Mouse (Mus musculus): Measurements from ENCODE around the gene Nras. TPM values are rescaled to one million over a fixed set of nuclear protein-coding genes. Genes with fewer than 3 reads are reported as not detected.

The Nras gene
- polyA plus RNA-seq, 1 experiment from 2014 or later: 103 TPM

- ATAC-seq (ENCODE audit: low read depth) (no peak), DNase-seq (ENCODE audit: low spot score) (no peak)
- Histone ChIP-seq H3K4me1 (ENCODE audit: control insufficient read depth, insufficient read depth, low read length) (no peaks in the 10 kb centered on the region), H3K4me3 (ENCODE audit: low read depth, low read length) (no peak overlapping the region), H3K9ac (ENCODE audit: low read depth, low read length) (no peak overlapping the region), H3K27me3 (replicated peaks; ENCODE audit: control insufficient read depth, insufficient read depth, low read length) (no peaks in the 10 kb centered on the region), H3K36me3 (ENCODE audit: control insufficient read depth, insufficient read depth, low read length) (peaks cover 74% of the 10 kb centered on the region), H3K9me3 (ENCODE audit: control insufficient read depth, low read length) (no peaks in the 10 kb centered on the region), H3K27ac (replicated peaks; ENCODE audit: low read depth, low read length) (no peak overlapping the region), H3K4me2 (ENCODE audit: low read depth, low read length) (no peak overlapping the region)
- WGBS: 88% methylated on average over 5 of the region's 5 CpGs
Measured at GRCm38 (mm10) chr3:103056016-103056595, 2.0 kb upstream of the Nras start.

- H3K4me2 ChIP-seq (ENCODE audit: low read depth, low read length): peak overlapping the region; percentile 70
- peak overlapping the region; percentile 99 for H3K27ac ChIP-seq (replicated peaks; ENCODE audit: low read depth, low read length)
- H3K4me3 ChIP-seq (ENCODE audit: low read depth, low read length): peak overlapping the region; percentile 77
- no peaks in the 10 kb centered on the region for H3K9me3 ChIP-seq (ENCODE audit: control insufficient read depth, low read length)
- peaks cover 75% of the 10 kb centered on the region for H3K36me3 ChIP-seq (ENCODE audit: control insufficient read depth, insufficient read depth, low read length)
- H3K27me3 ChIP-seq (replicated peaks; ENCODE audit: control insufficient read depth, insufficient read depth, low read length): no peaks in the 10 kb centered on the region
- ATAC-seq (ENCODE audit: low read depth) (peak; percentile 15), DNase-seq (ENCODE audit: low spot score) (peak; percentile 26)
- WGBS: 6% methylated on average over 10 of the region's 10 CpGs
- H3K9ac ChIP-seq (ENCODE audit: low read depth, low read length): peak overlapping the region; percentile 90
- H3K4me1 ChIP-seq (ENCODE audit: control insufficient read depth, insufficient read depth, low read length): no peaks in the 10 kb centered on the region
Measured at GRCm38 (mm10) chr3:103057752-103058151, 333 bp upstream of the Nras start.

GRCm38 (mm10) chr3:103066927-103067326 is 8.8 kb downstream of the Nras start:
- Histone ChIP-seq H3K4me3 (ENCODE audit: low read depth, low read length) (no peak overlapping the region), H3K4me1 (ENCODE audit: control insufficient read depth, insufficient read depth, low read length) (no peaks in the 10 kb centered on the region), H3K36me3 (ENCODE audit: control insufficient read depth, insufficient read depth, low read length) (peaks cover 62% of the 10 kb centered on the region), H3K27ac (replicated peaks; ENCODE audit: low read depth, low read length) (no peak overlapping the region), H3K9ac (ENCODE audit: low read depth, low read length) (no peak overlapping the region), H3K9me3 (ENCODE audit: control insufficient read depth, low read length) (no peaks in the 10 kb centered on the region), H3K4me2 (ENCODE audit: low read depth, low read length) (no peak overlapping the region), H3K27me3 (replicated peaks; ENCODE audit: control insufficient read depth, insufficient read depth, low read length) (no peaks in the 10 kb centered on the region)
- DNase-seq (ENCODE audit: low spot score) (no peak), ATAC-seq (ENCODE audit: low read depth) (no peak)
- 92% methylated on average over 8 of the region's 8 CpGs for WGBS

GRCm38 (mm10) chr3:103068971-103069370 is 10.9 kb downstream of the Nras start:
- WGBS: 77% methylated on average over 6 of the region's 6 CpGs
- Histone ChIP-seq H3K9ac (ENCODE audit: low read depth, low read length) (no peak overlapping the region), H3K4me3 (ENCODE audit: low read depth, low read length) (no peak overlapping the region), H3K36me3 (ENCODE audit: control insufficient read depth, insufficient read depth, low read length) (peaks cover 41% of the 10 kb centered on the region), H3K4me2 (ENCODE audit: low read depth, low read length) (no peak overlapping the region), H3K9me3 (ENCODE audit: control insufficient read depth, low read length) (no peaks in the 10 kb centered on the region), H3K4me1 (ENCODE audit: control insufficient read depth, insufficient read depth, low read length) (no peaks in the 10 kb centered on the region), H3K27ac (replicated peaks; ENCODE audit: low read depth, low read length) (no peak overlapping the region), H3K27me3 (replicated peaks; ENCODE audit: control insufficient read depth, insufficient read depth, low read length) (no peaks in the 10 kb centered on the region)
- ATAC-seq (ENCODE audit: low read depth) (peak; percentile 62; the same call in 1 of the 2 replicates), DNase-seq (ENCODE audit: low spot score) (peak; percentile 57)

- no peak for DNase-seq (ENCODE audit: low spot score)
- no peak for ATAC-seq (ENCODE audit: low read depth)
- Histone ChIP-seq H3K9me3 (ENCODE audit: control insufficient read depth, low read length) (no peaks in the 10 kb centered on the region), H3K4me1 (ENCODE audit: control insufficient read depth, insufficient read depth, low read length) (no peaks in the 10 kb centered on the region), H3K36me3 (ENCODE audit: control insufficient read depth, insufficient read depth, low read length) (peaks cover 3% of the 10 kb centered on the region; the same call in 1 of the 2 replicates), H3K27me3 (replicated peaks; ENCODE audit: control insufficient read depth, insufficient read depth, low read length) (no peaks in the 10 kb centered on the region), H3K4me3 (ENCODE audit: low read depth, low read length) (no peak within 1 kb of the TSS), H3K9ac (ENCODE audit: low read depth, low read length) (no peak within 1 kb of the TSS), H3K27ac (replicated peaks; ENCODE audit: low read depth, low read length) (no peak within 1 kb of the TSS), H3K4me2 (ENCODE audit: low read depth, low read length) (no peak within 1 kb of the TSS)
- WGBS: 61% methylated on average over 5 of the region's 5 CpGs
Measured at GRCm38 (mm10) chr3:103073771-103074170, 15.7 kb downstream of the Nras start, which contains the start of gene Ampd1. Gene Ampd1, plus strand, starts transcription at chr3:103074014.

- H3K36me3 ChIP-seq (ENCODE audit: control insufficient read depth, insufficient read depth, low read length): no peaks in the 10 kb centered on the region
- no peak overlapping the region for H3K4me2 ChIP-seq (ENCODE audit: low read depth, low read length)
- no peaks in the 10 kb centered on the region for H3K9me3 ChIP-seq (ENCODE audit: control insufficient read depth, low read length)
- no peaks in the 10 kb centered on the region for H3K27me3 ChIP-seq (replicated peaks; ENCODE audit: control insufficient read depth, insufficient read depth, low read length)
- 82% methylated on average over 9 of the region's 9 CpGs for WGBS
- ATAC-seq (ENCODE audit: low read depth) (no peak), DNase-seq (ENCODE audit: low spot score) (no peak)
- H3K4me3 ChIP-seq (ENCODE audit: low read depth, low read length): no peak overlapping the region
- no peaks in the 10 kb centered on the region for H3K4me1 ChIP-seq (ENCODE audit: control insufficient read depth, insufficient read depth, low read length)
- no peak overlapping the region for H3K9ac ChIP-seq (ENCODE audit: low read depth, low read length)
- H3K27ac ChIP-seq (replicated peaks; ENCODE audit: low read depth, low read length): no peak overlapping the region
Measured at GRCm38 (mm10) chr3:103075871-103076270, 17.8 kb downstream of the Nras start.

- Histone ChIP-seq H3K36me3 (ENCODE audit: control insufficient read depth, insufficient read depth, low read length) (no peaks in the 10 kb centered on the region), H3K9me3 (ENCODE audit: control insufficient read depth, low read length) (no peaks in the 10 kb centered on the region), H3K27me3 (replicated peaks; ENCODE audit: control insufficient read depth, insufficient read depth, low read length) (no peaks in the 10 kb centered on the region), H3K4me2 (ENCODE audit: low read depth, low read length) (no peak overlapping the region), H3K9ac (ENCODE audit: low read depth, low read length) (no peak overlapping the region), H3K4me3 (ENCODE audit: low read depth, low read length) (no peak overlapping the region), H3K4me1 (ENCODE audit: control insufficient read depth, insufficient read depth, low read length) (no peaks in the 10 kb centered on the region), H3K27ac (replicated peaks; ENCODE audit: low read depth, low read length) (no peak overlapping the region)
- DNase-seq (ENCODE audit: low spot score) (no peak), ATAC-seq (ENCODE audit: low read depth) (no peak)
- 84% methylated on average over 9 of the region's 9 CpGs for WGBS
Measured at GRCm38 (mm10) chr3:103076476-103076875, 18.4 kb downstream of the Nras start.

GRCm38 (mm10) chr3:103079301-103079700 is 21.2 kb downstream of the Nras start:
- DNase-seq (ENCODE audit: low spot score): no peak
- Histone ChIP-seq H3K4me1 (ENCODE audit: control insufficient read depth, insufficient read depth, low read length) (no peaks in the 10 kb centered on the region), H3K27me3 (replicated peaks; ENCODE audit: control insufficient read depth, insufficient read depth, low read length) (no peaks in the 10 kb centered on the region), H3K4me2 (ENCODE audit: low read depth, low read length) (no peak overlapping the region), H3K9ac (ENCODE audit: low read depth, low read length) (no peak overlapping the region), H3K9me3 (ENCODE audit: control insufficient read depth, low read length) (no peaks in the 10 kb centered on the region), H3K4me3 (ENCODE audit: low read depth, low read length) (no peak overlapping the region), H3K27ac (replicated peaks; ENCODE audit: low read depth, low read length) (no peak overlapping the region), H3K36me3 (ENCODE audit: control insufficient read depth, insufficient read depth, low read length) (no peaks in the 10 kb centered on the region)
- ATAC-seq (ENCODE audit: low read depth): no peak
- 87% methylated on average over 8 of the region's 9 CpGs for WGBS

- H3K4me2 ChIP-seq (ENCODE audit: low read depth, low read length): no peak overlapping the region
- no peaks in the 10 kb centered on the region for H3K27me3 ChIP-seq (replicated peaks; ENCODE audit: control insufficient read depth, insufficient read depth, low read length)
- no peaks in the 10 kb centered on the region for H3K9me3 ChIP-seq (ENCODE audit: control insufficient read depth, low read length)
- no peak for DNase-seq (ENCODE audit: low spot score)
- H3K36me3 ChIP-seq (ENCODE audit: control insufficient read depth, insufficient read depth, low read length): no peaks in the 10 kb centered on the region
- ATAC-seq (ENCODE audit: low read depth): no peak
- no peaks in the 10 kb centered on the region for H3K4me1 ChIP-seq (ENCODE audit: control insufficient read depth, insufficient read depth, low read length)
- no peak overlapping the region for H3K4me3 ChIP-seq (ENCODE audit: low read depth, low read length)
- H3K27ac ChIP-seq (replicated peaks; ENCODE audit: low read depth, low read length): no peak overlapping the region
- WGBS: 49% methylated on average over 11 of the region's 11 CpGs
- H3K9ac ChIP-seq (ENCODE audit: low read depth, low read length): no peak overlapping the region
Measured at GRCm38 (mm10) chr3:103081051-103081450, 23.0 kb downstream of the Nras start.
